Mouse (Mus musculus) bone marrow macrophage, adult 2 months (primary cell): ENCODE measurements around the gene Kctd13.

ENCODE experiments used
- CTCF ChIP-seq: IDR thresholded peaks from 2 replicates; pipeline ENCODE4 v1.5.1; 2012; ENCODE audit warnings: low read depth, mild to moderate bottlenecking, low read length, moderate library complexity
- POLR2A ChIP-seq: IDR thresholded peaks from 2 replicates; pipeline ENCODE4 v1.6.1; 2012; ENCODE audit warnings: mild to moderate bottlenecking, low read depth, low read length, borderline replicate concordance

DNA sequence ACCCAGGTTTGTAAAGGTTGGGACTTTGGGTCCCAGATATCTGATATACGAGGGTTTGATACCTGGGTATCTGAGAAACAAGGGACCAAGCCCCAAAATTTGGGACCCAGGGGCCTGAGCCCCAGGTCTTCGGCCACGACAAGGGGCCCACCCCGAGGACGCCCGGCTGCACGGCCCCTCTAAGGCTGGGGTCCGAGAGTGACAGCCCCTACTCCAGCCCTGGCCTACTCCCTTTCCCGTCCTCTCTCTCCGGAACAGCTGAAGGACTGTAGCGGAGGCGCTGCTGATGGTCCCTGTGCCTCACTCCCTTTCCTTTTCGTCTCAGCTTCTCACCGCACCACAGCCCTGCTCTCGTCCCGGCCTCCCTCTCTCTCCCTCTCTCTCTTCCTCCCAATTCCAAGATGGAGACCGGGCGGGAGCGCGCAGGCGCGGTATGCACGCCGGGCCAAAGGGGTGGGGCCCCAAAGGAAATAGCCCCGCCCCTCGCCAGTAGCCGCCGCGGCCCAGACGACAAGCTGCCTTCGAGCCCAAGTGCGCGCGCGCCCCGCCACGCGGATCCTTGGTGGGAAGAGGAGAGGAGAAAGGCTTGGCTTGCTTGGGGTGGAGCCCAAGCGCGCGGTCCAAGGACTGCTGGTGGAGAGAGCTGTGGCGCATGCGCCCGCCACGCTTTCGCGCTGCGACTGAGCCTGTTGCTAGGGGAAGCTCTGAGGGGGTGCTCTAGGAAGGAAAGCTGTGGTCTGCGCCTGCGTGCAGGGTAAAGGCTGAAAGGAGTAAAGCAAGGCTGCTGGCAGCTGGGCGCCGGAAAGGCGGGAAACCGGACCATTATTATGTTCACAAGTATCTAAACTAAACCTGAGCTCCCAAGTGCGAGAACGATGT is 44.2 kb upstream of the Kctd13 start, which contains the start of gene Taok2:
- TF ChIP-seq POLR2A (no peak), CTCF (no peak)
